Mouse (Mus musculus) kidney, embryonic 14.5 days (tissue): ENCODE data around the gene Tex47. TPM values are rescaled to one million over a fixed set of nuclear protein-coding genes. Genes with fewer than 3 reads are reported as not detected.

Experiments used
- polyA plus RNA-seq: library from polyadenylated mRNA; unstranded; fragments of >200 nt; fragmentation: Nextera tagmentation; extraction: Ambion mirVana; gene quantifications from 2 replicates; pipeline ENCODE4 v1.2.1, GENCODE M21; 2014

The Tex47 gene
- polyA plus RNA-seq, 1 experiment from 2014 or later, result not detected

Other genes with a start within 250 kb of the Tex47 start
- not detected in 2 replicates for gene Zfp804b, start 40.6 kb downstream of the Tex47 start, polyA plus RNA-seq